Mouse (Mus musculus): ENCODE results near the gene Mob1a.

GRCm38 (mm10) chr6:83323652-83324419, 2.0 kb upstream of the Mob1a start:
- no peak for TF ChIP-seq POLR2A (IDR thresholded peaks at IDR 0.05; ENCODE audit: insufficient read depth, low read depth, low read length)
- no peak for TF ChIP-seq CTCF (IDR thresholded peaks at IDR 0.05)
- TF ChIP-seq EP300 (IDR thresholded peaks at IDR 0.05; ENCODE audit: insufficient read depth, low read depth, low read length) = no peak
